Mouse (Mus musculus) 416B (cell line): Measurements from ENCODE around the gene Chp1.
A peak's percentile ranks its signal among the peaks of the same experiment; 100 is the strongest.
"Not testable (repeated sequence)": the region's sequence is repeated elsewhere in the genome, so short reads cannot be mapped to it uniquely, and the experiment has no call there.

Experiments
- DNase-seq: peaks from one replicate; pipeline ENCODE4 v3.0.0; 2011; ENCODE audit warnings: low read depth

Gene Chp1

GRCm38 (mm10) chr2:119547522-119548370, at the start of gene Chp1, which contains the start of gene Exd1:
Gene Chp1 (plus strand): TSS chr2:119547697.
Gene Exd1 (minus strand): TSS chr2:119547627.
- peak; percentile 98 for DNase-seq

- no peak for DNase-seq
Measured at GRCm38 (mm10) chr2:119498859-119499258, 48.6 kb upstream of the Chp1 start.

DNA sequence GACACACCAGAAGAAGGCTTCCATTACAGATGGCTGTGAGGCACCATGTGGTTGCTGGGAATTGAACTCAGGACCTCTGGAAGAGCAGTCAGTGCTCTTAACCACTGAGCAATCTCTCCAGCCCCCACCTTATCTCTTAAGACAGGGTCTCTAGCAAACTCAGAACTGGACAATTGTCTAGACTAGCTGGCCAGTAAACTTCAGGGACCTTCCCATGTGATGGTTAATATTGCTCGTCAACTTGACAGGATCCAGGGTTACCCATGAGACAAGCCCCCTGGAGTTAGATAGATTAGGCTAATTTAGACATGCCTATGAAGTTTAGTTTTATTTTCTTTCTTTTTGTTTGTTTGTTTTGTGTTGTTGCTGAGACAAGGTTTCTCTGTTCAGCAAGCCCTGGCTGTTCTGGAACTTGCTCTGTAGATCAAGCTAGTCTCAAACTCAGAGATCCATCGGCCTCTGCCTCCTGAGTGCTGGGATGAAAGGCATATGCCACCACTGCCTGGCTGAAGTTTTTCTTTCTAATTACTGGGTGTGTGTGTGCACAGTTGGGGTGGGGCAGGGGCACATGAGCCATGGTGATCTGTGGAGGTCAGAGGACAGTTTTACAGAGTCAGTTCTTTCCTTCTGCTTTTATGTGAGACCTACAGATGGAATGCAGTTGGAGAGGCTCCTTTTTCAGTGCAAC, 46.4 kb upstream of the Chp1 start:
- DNase-seq = no peak

DNA sequence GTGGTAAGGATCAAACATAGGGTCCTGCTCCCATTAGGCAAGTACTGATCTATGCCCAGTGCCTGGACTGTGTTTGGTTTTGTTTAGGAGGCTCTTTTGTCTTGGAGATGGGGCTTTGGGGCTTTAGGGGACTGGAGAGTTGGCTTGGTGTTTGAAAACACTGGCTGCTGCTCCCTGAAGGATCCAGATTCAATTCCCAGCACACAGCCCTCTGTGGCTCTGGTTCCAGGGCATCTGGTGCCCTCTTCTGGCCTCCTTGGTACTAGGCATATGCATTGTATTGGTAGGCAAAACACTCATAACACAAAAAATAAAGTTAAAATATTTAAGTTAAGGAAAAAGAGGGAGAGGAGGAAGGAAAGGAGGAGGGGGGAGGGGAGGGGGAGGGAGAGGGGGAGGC, 40.4 kb upstream of the Chp1 start:
- DNase-seq = peak; percentile 67

- DNase-seq = not testable (repeated sequence)
Measured at GRCm38 (mm10) chr2:119508518-119508917, 39.0 kb upstream of the Chp1 start.

- DNase-seq = no peak
Measured at GRCm38 (mm10) chr2:119510856-119511255, 36.6 kb upstream of the Chp1 start.

DNA sequence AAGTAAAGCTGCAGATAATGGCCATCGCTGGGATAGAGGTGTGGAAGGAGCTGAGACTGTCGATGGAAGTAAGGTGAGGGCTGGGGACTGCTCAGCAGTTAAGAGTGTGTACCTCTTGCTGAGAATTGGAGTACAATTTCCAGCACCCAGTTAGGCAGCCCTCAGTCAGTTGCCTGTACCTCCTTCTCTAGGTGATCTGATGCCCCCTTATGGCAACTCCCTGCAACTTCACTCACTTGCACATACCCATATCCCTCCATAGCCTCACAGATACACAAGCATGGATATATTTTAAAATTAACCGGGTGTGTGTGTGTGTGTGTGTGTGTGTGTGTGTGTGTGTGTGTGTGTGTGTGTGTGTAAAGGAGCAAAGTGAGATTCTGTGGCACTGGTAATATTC, 35.2 kb upstream of the Chp1 start:
- peak; percentile 69 for DNase-seq

DNA sequence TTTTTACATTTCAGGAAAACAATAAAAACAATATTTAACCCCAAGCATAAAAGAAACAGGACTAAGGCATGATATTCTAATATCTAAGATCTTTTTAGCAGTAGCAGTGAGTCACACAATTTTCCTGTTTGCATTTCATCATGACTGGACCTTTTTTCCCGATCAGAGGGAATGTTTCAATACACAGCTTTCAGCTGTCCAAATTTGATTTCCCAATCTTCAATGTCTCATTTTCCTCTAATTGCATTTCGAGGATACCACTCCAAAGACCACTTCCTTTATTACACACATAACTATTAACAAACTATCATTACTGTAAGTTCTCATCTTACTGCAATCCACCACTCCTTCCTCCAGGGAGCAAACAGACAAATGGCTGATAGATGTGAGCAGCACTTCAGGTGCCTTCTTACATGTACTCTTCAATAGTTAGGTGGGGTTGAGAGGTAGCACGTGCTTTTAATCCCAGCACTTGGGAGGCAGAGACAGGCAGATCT, 33.4 kb upstream of the Chp1 start:
- peak; percentile 82 for DNase-seq

DNA sequence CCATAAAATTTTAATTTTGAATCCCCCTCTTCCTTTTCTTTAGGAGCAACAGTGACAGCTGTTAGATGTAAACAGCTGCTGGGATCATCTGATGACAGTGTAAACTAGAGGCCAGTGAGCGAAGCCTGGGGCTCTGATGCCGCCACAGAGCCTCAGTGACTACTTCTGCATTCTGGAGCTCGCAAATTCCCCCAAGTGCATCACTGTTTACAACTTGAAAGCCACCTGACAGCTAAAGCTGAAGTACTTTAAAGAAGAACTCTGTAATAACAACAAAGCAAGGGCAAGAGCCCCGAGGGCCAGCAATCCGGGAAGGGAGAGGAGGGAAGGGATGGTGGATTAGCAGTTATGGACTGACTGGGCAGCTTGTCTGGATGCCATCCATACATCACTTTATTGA, 30.7 kb upstream of the Chp1 start:
- no peak for DNase-seq

GRCm38 (mm10) chr2:119520550-119520949, 26.9 kb upstream of the Chp1 start:
- DNase-seq = peak; percentile 55

- no peak for DNase-seq
Measured at GRCm38 (mm10) chr2:119523836-119524235, 23.7 kb upstream of the Chp1 start.

GRCm38 (mm10) chr2:119525422-119525821, 22.1 kb upstream of the Chp1 start:
- DNase-seq = no peak

DNA sequence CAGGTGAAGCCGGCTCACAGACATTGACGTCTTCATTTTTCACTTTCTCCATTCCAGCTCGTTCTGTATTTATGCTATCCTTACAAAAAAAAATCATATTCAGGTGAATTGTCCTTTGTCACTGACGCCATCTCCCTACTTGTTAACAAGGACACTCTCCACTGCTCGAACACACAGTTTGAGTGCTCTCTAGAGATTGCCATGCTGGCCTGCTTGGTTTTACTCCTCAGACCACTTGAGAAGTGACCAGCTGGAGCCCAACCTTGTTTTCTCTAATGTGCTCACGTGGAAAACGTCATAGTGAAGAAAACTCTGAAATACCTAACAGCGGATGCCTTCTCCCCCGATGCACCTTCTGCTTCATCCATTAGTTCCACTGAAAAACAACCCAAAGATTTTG, 8.7 kb upstream of the Chp1 start:
- DNase-seq = no peak

DNA sequence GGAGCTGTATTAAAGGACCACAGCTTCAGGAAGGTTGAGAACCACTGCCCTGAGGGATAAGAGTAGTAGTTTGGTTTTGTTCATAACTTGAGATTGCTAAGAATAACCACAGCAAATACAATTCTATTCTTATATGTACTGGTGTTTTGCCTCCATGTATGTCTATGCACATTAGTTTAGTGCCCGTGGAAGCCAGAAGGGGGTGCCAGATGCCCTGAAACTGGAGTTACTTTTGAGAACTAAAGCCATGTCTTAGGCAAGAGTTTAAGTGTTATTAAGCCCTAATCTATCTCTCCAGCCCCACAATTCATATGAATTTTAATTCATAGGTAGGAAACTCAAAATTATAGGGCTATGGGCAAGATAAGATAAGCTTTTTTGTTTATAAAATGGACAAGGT, 5.4 kb upstream of the Chp1 start:
- DNase-seq = peak; percentile 80

DNA sequence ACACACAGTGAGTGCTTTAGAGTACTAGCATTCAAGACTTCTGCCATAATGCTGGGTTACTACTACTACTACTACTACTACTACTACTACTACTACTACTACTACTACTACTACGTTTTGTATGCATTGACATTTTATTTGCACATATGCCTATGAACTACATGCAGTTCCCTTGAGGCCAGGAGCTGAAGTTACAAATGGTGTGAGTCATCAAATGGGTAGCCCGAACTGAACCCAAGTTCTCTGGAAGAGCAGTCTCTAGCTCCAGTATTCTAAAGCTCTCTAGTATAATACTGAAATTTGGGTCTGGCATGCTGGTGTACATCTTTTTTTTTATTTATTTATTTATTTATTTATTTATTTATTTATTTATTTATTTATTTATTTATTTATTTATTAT, 3.8 kb upstream of the Chp1 start:
- peak; percentile 39 for DNase-seq

DNA sequence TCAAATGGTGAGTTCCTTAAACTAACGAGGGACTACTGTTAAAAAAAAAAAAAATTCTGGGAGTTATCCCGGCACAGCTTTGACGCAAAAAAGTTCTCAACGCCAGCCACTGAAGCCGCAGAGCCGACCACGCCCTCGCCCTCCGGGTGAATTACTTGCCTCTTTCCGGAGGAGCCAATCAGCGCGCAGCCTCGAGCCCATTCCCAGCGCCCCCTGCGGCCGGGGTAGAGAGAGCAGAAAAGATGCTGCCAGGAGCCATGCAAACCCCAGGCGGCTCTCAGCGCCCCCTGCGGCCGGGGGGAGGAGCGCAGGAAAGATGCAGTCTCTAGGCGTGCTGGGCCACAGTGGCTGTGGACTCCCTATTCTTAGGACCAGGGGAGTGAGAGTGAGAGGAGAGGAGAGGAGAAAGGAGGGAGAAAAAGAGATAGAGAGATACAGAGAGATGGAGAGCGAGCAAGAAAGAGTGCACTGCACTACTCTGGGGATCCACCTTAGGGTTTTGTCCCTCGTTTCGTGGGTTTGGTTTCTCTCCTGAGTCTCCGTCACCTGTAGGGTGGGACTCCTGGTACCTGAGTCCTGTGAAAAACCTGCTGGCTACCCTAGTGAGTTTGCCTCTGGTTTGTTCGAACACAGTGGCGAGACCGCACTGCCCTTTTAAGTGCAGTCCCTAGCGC, 512 bp upstream of the Chp1 start:
- peak; percentile 86 for DNase-seq

DNA sequence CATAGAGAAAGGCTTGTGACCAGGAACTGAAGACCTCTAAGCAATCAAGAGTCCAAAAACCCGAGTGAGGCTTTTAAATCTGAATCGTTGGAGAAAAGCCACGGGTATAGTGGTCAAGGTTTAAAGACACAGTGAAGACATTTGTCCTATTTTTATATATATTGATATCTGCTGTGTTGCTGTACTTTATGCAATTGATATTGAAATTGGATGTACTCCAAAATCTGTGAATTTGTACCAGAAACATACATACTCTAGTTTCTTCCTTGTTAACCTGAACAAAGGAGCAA, 819 bp downstream of the Chp1 start:
- no peak for DNase-seq

DNA sequence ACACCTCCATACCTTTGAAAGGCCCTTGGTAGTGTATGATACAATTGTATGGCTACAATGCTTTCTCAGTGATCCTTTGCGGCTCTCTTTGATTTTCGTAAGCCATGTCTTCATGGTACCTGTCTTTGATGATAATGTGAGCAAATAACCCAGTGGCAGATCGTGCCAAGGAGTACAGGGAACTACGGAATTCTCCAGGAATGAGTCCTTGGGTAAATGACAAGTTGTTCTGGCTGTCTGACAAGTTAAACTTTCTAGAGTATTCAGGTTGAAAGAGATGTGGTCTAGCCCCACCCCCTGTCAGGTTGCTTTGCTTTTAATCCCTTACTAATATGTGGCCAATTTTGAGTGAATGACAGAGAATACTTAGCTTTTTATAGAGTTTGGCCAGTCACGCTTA, 1.2 kb downstream of the Chp1 start:
- no peak for DNase-seq

GRCm38 (mm10) chr2:119549678-119550077, 2.2 kb downstream of the Chp1 start:
- DNase-seq = no peak

- DNase-seq = no peak
Measured at GRCm38 (mm10) chr2:119558039-119558438, 10.5 kb downstream of the Chp1 start.

DNA sequence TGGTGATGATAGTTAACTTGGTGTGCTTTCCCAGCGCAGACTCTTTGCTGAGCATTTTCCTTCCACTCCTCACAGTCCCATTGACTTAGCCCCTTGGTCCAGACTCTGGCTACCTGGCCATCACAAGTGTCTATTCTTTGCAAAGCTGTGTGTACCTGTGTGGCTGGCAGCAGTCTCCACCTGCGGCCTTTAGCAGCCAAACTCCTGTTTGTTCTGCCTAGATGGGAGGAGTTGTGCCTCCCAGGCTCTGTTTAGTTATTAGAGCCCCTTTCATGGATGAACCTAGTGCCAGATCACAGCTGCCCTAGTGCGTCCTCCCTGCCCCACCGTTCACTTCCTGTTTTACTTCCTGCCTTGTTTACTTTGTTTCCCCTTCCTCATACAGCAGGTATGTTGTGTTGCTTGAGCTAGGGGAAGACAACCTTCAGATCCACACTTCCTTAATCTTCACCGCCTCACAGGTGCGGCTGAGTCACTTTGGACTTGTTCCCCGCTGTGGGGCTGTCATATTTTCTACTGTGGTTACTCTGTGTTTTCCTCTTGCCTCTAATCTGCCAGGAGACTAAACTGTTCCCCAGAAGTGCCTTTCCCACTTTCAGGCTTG, 11.3 kb downstream of the Chp1 start:
- DNase-seq = peak; percentile 49

GRCm38 (mm10) chr2:119561794-119562193, 14.3 kb downstream of the Chp1 start:
- peak; percentile 63 for DNase-seq
